ENCODE assay signal across 8 mouse cellular contexts in genomic region chr7:16760292-16760691, GRCm38 (mm10). TPM values are rescaled to one million over a fixed set of nuclear protein-coding genes. Genes with fewer than 3 reads are reported as not detected.
DNase-seq lines count a peak whose midpoint lies in the region; ATAC-seq lines count a peak whose summit lies in the region.

No protein-coding gene starts in this region.

- 17% methylated on average over 8 of the region's 8 CpGs for WGBS in heart, embryonic 12.5 days
- 12% methylated on average over 8 of the region's 8 CpGs for WGBS in limb, embryonic 12.5 days
- WGBS in forebrain, embryonic 12.5 days, result 34% methylated on average over 8 of the region's 8 CpGs

- H3K27ac ChIP-seq in heart, embryonic 12.5 days (ENCODE audit: poor library complexity, severe bottlenecking), result no peak overlapping the region
- H3K27ac ChIP-seq in limb, embryonic 12.5 days, result 0 out of 2 replicates have a peak overlapping the region, but pooled peaks have one; percentile 12
- no peak overlapping the region for H3K27ac ChIP-seq in forebrain, embryonic 12.5 days

- no peak overlapping the region for H3K4me3 ChIP-seq in heart, embryonic 12.5 days
- H3K4me3 ChIP-seq in limb, embryonic 12.5 days (replicated peaks), result no peak overlapping the region
- H3K4me3 ChIP-seq in forebrain, embryonic 12.5 days (replicated peaks), result no peak overlapping the region

- peaks cover 13% of the 10 kb centered on the region for H3K4me1 ChIP-seq in heart, embryonic 12.5 days (replicated peaks)
- peaks cover 19% of the 10 kb centered on the region for H3K4me1 ChIP-seq in limb, embryonic 12.5 days (replicated peaks)
- peaks cover 6% of the 10 kb centered on the region; the same call in 1 of the 2 replicates for H3K4me1 ChIP-seq in forebrain, embryonic 12.5 days

- H3K36me3 ChIP-seq in heart, embryonic 12.5 days, result no peaks in the 10 kb centered on the region
- no peaks in the 10 kb centered on the region for H3K36me3 ChIP-seq in limb, embryonic 12.5 days
- no peaks in the 10 kb centered on the region for H3K36me3 ChIP-seq in forebrain, embryonic 12.5 days (replicated peaks)

- no peaks in the 10 kb centered on the region for H3K9me3 ChIP-seq in heart, embryonic 12.5 days (replicated peaks)
- no peaks in the 10 kb centered on the region for H3K9me3 ChIP-seq in limb, embryonic 12.5 days
- H3K9me3 ChIP-seq in forebrain, embryonic 12.5 days, result no peaks in the 10 kb centered on the region

- H3K4me2 ChIP-seq in heart, embryonic 12.5 days, result no peak overlapping the region
- H3K4me2 ChIP-seq in limb, embryonic 12.5 days, result no peak overlapping the region; the same call in 1 of the 2 replicates
- H3K4me2 ChIP-seq in forebrain, embryonic 12.5 days, result no peak overlapping the region

- H3K27me3 ChIP-seq in heart, embryonic 12.5 days (replicated peaks), result no peaks in the 10 kb centered on the region
- no peaks in the 10 kb centered on the region for H3K27me3 ChIP-seq in limb, embryonic 12.5 days
- H3K27me3 ChIP-seq in forebrain, embryonic 12.5 days, result no peaks in the 10 kb centered on the region

- H3K9ac ChIP-seq in heart, embryonic 12.5 days, result no peak overlapping the region
- no peak overlapping the region for H3K9ac ChIP-seq in limb, embryonic 12.5 days (replicated peaks)
- H3K9ac ChIP-seq in forebrain, embryonic 12.5 days, result no peak overlapping the region

- ATAC-seq in heart, embryonic 12.5 days (ENCODE audit: insufficient number of reproducible peaks, low FRiP score), result 0 out of 2 replicates have a peak, but pooled peaks have one; percentile 19
- no peak for ATAC-seq in limb, embryonic 12.5 days (ENCODE audit: insufficient number of reproducible peaks, insufficient read depth, low FRiP score, low TSS enrichment, low read depth)
- ATAC-seq in frontal cortex, adult (ENCODE audit: low TSS enrichment), result no peak
- ATAC-seq in forebrain, embryonic 12.5 days (ENCODE audit: low FRiP score), result no peak

- peak; percentile 27 to 34 for DNase-seq in B cell, adult 2 months
- DNase-seq in ZHBTc4 (ENCODE audit: low read depth, low spot score), result peak; percentile 72
- DNase-seq in testis, postnatal 10 days (ENCODE audit: low spot score), result peak; percentile 60
- DNase-seq in retina, postnatal 1 day, result no peak

RNA-seq across cellular contexts. Expression of gene Slc1a5, which starts 20.8 kb away (rescaled TPM):
- polyA plus RNA-seq in heart, embryonic 12.5 days (2016; fragmentation: Nextera tagmentation; extraction: Ambion mirVana), result 50.8 and 52.0 TPM in 2 replicates
- 43.7 and 48.7 TPM in 2 replicates for polyA plus RNA-seq in limb, embryonic 12.5 days (2016; fragmentation: Nextera tagmentation; extraction: Ambion mirVana)
- polyA plus RNA-seq in forebrain, embryonic 12.5 days (2016; fragmentation: Nextera tagmentation; extraction: Ambion mirVana), result 30.6 and 32.0 TPM in 2 replicates

RNA-seq across cellular contexts. Expression of gene Ap2s1, which starts 22.1 kb away (rescaled TPM):
- polyA plus RNA-seq in heart, embryonic 12.5 days (2016; fragmentation: Nextera tagmentation; extraction: Ambion mirVana), result 208 and 210 TPM in 2 replicates
- 239 and 245 TPM in 2 replicates for polyA plus RNA-seq in limb, embryonic 12.5 days (2016; fragmentation: Nextera tagmentation; extraction: Ambion mirVana)
- 254 and 263 TPM in 2 replicates for polyA plus RNA-seq in forebrain, embryonic 12.5 days (2016; fragmentation: Nextera tagmentation; extraction: Ambion mirVana)

RNA-seq across cellular contexts. Expression of gene Ceacam9, which starts 38.6 kb away (rescaled TPM):
- not detected in 2 replicates for polyA plus RNA-seq in heart, embryonic 12.5 days (2016; fragmentation: Nextera tagmentation; extraction: Ambion mirVana)
- polyA plus RNA-seq in limb, embryonic 12.5 days (2016; fragmentation: Nextera tagmentation; extraction: Ambion mirVana), result not detected in 2 replicates
- polyA plus RNA-seq in forebrain, embryonic 12.5 days (2016; fragmentation: Nextera tagmentation; extraction: Ambion mirVana), result not detected in 2 replicates

RNA-seq across cellular contexts. Expression of gene Strn4, which starts 55.4 kb away (rescaled TPM):
- polyA plus RNA-seq in heart, embryonic 12.5 days (2016; fragmentation: Nextera tagmentation; extraction: Ambion mirVana), result 97.4 and 103 TPM in 2 replicates
- 148 and 155 TPM in 2 replicates for polyA plus RNA-seq in limb, embryonic 12.5 days (2016; fragmentation: Nextera tagmentation; extraction: Ambion mirVana)
- polyA plus RNA-seq in forebrain, embryonic 12.5 days (2016; fragmentation: Nextera tagmentation; extraction: Ambion mirVana), result 176 and 180 TPM in 2 replicates

RNA-seq across cellular contexts. Expression of gene Fkrp, which starts 56.2 kb away (rescaled TPM):
- 37.6 and 37.8 TPM in 2 replicates for polyA plus RNA-seq in heart, embryonic 12.5 days (2016; fragmentation: Nextera tagmentation; extraction: Ambion mirVana)
- polyA plus RNA-seq in limb, embryonic 12.5 days (2016; fragmentation: Nextera tagmentation; extraction: Ambion mirVana), result 33.1 and 34.8 TPM in 2 replicates
- 30.5 and 31.4 TPM in 2 replicates for polyA plus RNA-seq in forebrain, embryonic 12.5 days (2016; fragmentation: Nextera tagmentation; extraction: Ambion mirVana)
